Mouse (Mus musculus): ENCODE measurements around the gene Grtp1. TPM values are rescaled to one million over a fixed set of nuclear protein-coding genes. Genes with fewer than 3 reads are reported as not detected.

Gene Grtp1
- polyA plus RNA-seq, 1 experiment from 2014 or later, result 22.6 TPM

DNA sequence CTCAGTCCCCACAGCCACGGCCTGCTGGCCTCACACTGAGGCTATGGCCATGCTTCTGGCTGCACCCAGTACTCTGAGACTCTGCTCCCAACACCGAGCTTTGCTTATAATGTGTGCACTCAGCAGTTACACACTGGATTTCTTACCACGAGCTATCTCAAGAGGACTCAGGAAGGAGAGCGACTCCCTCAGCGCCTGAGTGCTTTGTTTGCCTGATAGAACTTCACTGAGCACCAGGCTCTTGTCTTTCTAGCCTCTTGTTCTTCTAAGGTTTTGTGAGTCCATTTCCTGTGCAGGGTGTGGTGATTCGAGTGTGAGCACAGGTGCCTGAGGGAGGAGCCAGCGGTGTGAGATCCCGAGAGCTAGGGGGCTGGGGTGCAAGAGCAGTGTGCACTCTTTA, 75.5 kb downstream of the Grtp1 start:
- Histone ChIP-seq H3K4me3 (replicated peaks; ENCODE audit: low read length) (no peak overlapping the region), H3K27me3 (ENCODE audit: control insufficient read depth, insufficient read depth, low read length) (no peaks in the 10 kb centered on the region), H3K27ac (ENCODE audit: low read length) (no peak overlapping the region), H3K9ac (ENCODE audit: low read length) (no peak overlapping the region), H3K9me3 (replicated peaks; ENCODE audit: control insufficient read depth, low read length) (no peaks in the 10 kb centered on the region), H3K4me1 (ENCODE audit: control insufficient read depth, insufficient read depth, low read length) (no peaks in the 10 kb centered on the region), H3K36me3 (ENCODE audit: control insufficient read depth, insufficient read depth, low read length) (peaks cover 29% of the 10 kb centered on the region), H3K4me2 (ENCODE audit: low read depth, low read length) (no peak overlapping the region)
- no peak for ATAC-seq (ENCODE audit: insufficient read depth, low FRiP score)
- 90% methylated on average over 8 of the region's 8 CpGs for WGBS

- Histone ChIP-seq H3K9ac (ENCODE audit: low read length) (no peak overlapping the region), H3K4me1 (ENCODE audit: control insufficient read depth, insufficient read depth, low read length) (no peaks in the 10 kb centered on the region), H3K4me2 (ENCODE audit: low read depth, low read length) (no peak overlapping the region), H3K9me3 (replicated peaks; ENCODE audit: control insufficient read depth, low read length) (no peaks in the 10 kb centered on the region), H3K4me3 (replicated peaks; ENCODE audit: low read length) (no peak overlapping the region), H3K27ac (ENCODE audit: low read length) (no peak overlapping the region), H3K36me3 (ENCODE audit: control insufficient read depth, insufficient read depth, low read length) (peaks cover 24% of the 10 kb centered on the region), H3K27me3 (ENCODE audit: control insufficient read depth, insufficient read depth, low read length) (no peaks in the 10 kb centered on the region)
- 90% methylated on average over 7 of the region's 7 CpGs for WGBS
- ATAC-seq (ENCODE audit: insufficient read depth, low FRiP score), result no peak
These were observed 77.5 kb downstream of the Grtp1 start for GRCm38 (mm10) chr8:13122887-13123421.

MicroRNAs encoded within 50 kb of the gene (microRNA counts, 519-probe panel; counts per million panel counts)
- microRNA mmu-miR-1968, result 1,912 counts per million, percentile 36 among the panel's probes with 10 or more counts

Small RNA genes lying within 50 kb of the gene (microRNA-seq; reads per million reads assigned to microRNA genes)
- 12.6 reads per million, percentile 34 among the genes with 10 or more reads in this experiment for gene Mir1968
- gene Mir7065, result not detected

Other genes with a start within 250 kb of the Grtp1 start
- 0.47 and 0.54 TPM in 2 replicates for gene F7, start 174.6 kb downstream of the Grtp1 start, polyA plus RNA-seq (2015; fragmentation: Nextera tagmentation; extraction: Ambion mirVana)
- 11.7 and 12.5 TPM in 2 replicates for gene F10, start 163.3 kb downstream of the Grtp1 start, polyA plus RNA-seq (2015; fragmentation: Nextera tagmentation; extraction: Ambion mirVana)
- 3.5 and 3.8 TPM in 2 replicates for gene Proz, start 139.7 kb downstream of the Grtp1 start, polyA plus RNA-seq (2015; fragmentation: Nextera tagmentation; extraction: Ambion mirVana)
- 31.3 and 32.0 TPM in 2 replicates for gene Pcid2, start 95.2 kb downstream of the Grtp1 start, polyA plus RNA-seq (2015; fragmentation: Nextera tagmentation; extraction: Ambion mirVana)
- gene Cul4a, start 95.0 kb downstream of the Grtp1 start, polyA plus RNA-seq (2015; fragmentation: Nextera tagmentation; extraction: Ambion mirVana), result 93.5 and 101 TPM in 2 replicates
- gene Lamp1, start 41.5 kb downstream of the Grtp1 start, polyA plus RNA-seq (2015; fragmentation: Nextera tagmentation; extraction: Ambion mirVana), result 241 and 263 TPM in 2 replicates
- gene Adprhl1, start 53.5 kb upstream of the Grtp1 start, polyA plus RNA-seq (2015; fragmentation: Nextera tagmentation; extraction: Ambion mirVana), result 0.69 and 4.2 TPM in 2 replicates
- gene Dcun1d2, start 87.5 kb upstream of the Grtp1 start, polyA plus RNA-seq (2015; fragmentation: Nextera tagmentation; extraction: Ambion mirVana), result 21.4 and 21.5 TPM in 2 replicates
- 34.0 and 34.9 TPM in 2 replicates for gene Tmco3, start 87.6 kb upstream of the Grtp1 start, polyA plus RNA-seq (2015; fragmentation: Nextera tagmentation; extraction: Ambion mirVana)
- 134 and 140 TPM in 2 replicates for gene Tfdp1, start 138.1 kb upstream of the Grtp1 start, polyA plus RNA-seq (2015; fragmentation: Nextera tagmentation; extraction: Ambion mirVana)
- gene Atp4b, start 196.2 kb upstream of the Grtp1 start, polyA plus RNA-seq (2015; fragmentation: Nextera tagmentation; extraction: Ambion mirVana), result 59.5 and 89.0 TPM in 2 replicates
- gene Grk1, start 204.5 kb upstream of the Grtp1 start, polyA plus RNA-seq (2015; fragmentation: Nextera tagmentation; extraction: Ambion mirVana), result 0.02 TPM in 1 of 2 replicates, not detected in the other
- 4.3 and 5.0 TPM in 2 replicates for gene Tmem255b, start 234.6 kb upstream of the Grtp1 start, polyA plus RNA-seq (2015; fragmentation: Nextera tagmentation; extraction: Ambion mirVana)

All from stomach, embryonic 16.5 days (tissue).